Mouse (Mus musculus): ENCODE results near the gene Adgb.

The Adgb gene

DNA sequence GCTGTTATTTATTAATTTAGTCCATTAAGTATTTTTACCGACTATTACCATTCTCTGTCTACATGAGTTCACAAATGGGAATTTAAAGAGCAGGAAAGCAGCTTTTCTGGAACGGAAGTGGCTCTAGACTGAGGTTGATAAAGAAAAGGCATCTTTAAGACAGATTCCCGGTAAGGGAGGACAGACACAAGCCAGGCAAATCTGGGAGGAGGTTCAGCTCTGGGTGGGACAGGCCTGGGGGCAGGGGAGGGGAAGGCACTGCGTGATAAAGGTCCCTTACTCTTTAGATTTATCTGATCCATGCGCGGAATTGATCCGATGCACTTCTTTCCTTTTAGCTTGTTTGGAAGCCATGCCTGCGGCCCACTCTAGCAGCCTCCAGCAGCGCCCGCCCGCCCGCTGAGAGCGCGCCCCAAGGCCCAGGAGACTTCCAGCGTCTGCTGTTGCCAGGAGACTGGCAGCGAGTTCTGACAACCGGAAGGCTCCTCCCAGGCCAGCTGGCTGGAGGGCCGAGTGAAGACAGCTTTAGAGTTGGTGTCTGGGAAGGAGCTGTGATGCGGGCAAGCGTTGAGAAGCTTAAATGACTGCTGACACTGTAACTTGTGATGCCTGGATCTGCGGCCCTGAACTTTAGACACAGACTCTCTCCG lies at the start of gene Adgb:
TSS of gene Adgb (minus strand) at position 366 of the 650 bp plus-strand sequence.
- DNase-seq (ENCODE audit: low spot score in 2 of 2) = peak; percentile 25 to 70

DNA sequence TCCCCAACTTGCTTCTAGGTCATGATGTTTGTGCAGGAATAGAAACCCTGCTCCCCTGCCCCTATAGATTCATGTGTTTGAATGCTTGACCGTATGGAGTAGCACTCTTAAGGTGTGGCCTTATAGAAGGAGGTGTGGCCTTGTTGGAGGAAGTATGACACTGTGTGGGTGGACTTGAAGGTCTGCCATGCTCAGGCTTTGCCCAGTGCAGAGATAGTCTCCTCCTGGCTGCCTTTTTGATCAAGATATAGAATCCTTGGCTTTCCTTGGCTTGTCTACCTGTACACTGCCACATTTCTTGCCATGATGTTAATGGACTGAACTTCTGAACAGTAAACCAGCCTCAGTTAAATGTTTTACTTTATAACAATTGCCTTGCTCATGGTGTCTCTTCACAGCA lies 8.0 kb upstream of the Adgb start:
- no peak for DNase-seq (ENCODE audit: low spot score in 2 of 2)

DNA sequence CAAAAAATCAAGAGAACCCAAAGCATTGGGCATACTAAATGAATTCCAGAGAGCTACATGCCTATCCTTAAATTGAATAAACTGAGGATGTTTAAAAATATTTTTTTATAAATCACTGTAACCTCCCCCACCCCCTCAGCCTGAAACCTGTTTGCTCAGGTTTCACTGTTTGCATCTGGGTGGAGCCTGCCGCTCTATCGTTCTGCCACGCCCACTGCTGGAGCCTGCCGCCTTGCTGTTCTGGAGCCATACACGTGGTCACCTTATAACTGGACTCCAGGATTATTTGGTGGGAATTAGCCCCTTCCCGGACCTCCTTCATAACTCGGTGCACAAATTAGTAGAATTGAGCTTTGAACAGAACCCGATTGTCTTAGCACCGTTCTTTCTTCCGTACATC lies 5.3 kb upstream of the Adgb start:
- DNase-seq (ENCODE audit: low spot score in 2 of 2) = peak in 1 of 2 experiments; percentile 4

DNA sequence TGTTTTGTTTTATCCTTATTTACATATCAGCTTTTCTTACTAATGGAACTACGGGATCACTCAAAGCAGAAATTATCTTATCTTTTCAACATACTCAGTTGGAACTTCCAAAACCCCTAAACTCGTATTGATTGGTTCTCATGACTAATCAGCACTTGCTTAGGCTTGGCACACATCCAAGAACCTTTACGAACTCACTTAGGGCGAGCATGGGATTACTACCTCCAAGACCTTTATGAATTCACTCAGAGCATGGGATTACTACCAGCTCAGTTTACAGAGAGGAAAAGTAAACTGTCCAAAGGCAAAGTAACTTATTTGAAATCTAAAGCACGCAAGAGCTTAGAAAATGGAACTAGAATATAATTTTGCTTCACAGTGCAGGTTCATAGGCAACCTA lies 4.8 kb upstream of the Adgb start:
- DNase-seq (ENCODE audit: low spot score in 2 of 2) = no peak

DNA sequence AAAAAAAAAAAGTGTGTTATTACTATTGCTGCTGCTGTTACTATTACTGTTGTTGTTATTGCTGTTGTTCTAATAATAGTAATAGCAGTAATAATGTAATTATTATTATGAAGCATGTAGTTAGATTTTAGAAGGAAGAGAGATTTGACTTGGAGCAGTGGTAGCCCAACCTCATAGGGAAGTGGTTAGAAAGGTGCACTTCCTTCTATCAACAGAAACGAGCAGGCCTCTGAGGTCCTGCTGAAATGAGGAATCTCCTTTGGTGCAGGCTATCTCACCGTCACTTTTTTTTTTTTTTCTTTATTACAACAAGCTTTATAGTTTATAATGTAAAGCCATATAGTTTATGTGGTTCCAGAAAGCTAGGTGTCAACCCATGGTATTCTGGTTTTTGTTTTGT lies 4.4 kb upstream of the Adgb start:
- DNase-seq (ENCODE audit: low spot score in 2 of 2) = no peak

DNA sequence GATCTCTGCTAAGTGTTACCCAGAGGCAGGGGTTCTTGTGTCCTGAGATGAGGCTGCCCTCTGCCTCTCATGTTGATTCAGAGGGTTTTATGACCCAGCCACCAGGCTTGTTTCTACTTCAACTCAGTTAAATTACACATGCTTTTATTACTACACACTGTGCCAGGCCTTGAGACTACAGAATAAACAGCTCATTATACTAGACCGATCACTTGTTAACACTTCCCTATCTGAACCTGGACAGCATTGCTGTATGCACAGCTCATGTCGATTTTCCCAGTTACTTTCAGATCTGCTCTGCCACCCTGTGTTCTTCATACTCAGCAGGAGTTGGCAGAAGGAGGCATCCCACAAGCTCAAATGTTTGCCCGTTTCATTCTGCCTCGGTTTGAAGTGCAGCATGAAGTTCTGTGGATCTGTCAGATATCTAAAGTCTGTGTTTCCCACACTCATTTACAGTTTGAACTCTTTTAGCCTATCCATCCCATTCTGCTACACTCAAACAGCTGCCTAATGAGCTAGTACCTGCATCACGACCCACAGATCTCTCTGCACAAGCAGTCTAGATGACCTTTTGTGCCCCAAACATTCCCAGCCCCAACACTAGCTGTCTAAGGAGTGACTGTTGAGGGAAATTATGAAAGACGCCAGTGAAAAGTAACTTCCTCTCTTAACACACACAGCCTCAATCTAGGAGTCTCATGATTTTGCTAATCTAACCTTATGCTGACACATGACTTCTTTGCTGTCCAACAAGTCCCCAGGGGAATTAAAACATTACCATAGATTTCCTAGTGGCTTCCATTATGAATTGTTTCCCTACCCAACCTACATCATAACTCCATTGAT lies 3.2 kb downstream of the Adgb start:
- DNase-seq (ENCODE audit: low spot score in 2 of 2) = no peak

DNA sequence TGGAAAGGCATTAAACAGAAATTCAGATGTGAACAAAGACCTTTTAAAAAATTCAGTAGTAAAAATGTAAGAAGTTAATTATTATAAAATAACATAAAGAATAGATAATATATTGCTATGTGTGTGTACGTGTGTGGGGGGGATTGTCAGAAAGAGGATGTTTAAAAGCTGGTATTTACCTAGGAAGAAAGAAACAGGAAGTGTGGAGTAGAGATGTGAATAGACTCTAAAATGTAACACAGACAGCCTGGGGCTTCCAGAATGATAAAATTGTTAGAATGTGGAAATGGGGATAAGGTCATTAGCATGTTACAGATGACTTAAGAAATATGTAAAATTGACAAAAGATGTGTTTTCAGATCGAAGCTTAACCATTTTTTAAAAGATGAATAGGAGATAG lies 12.0 kb downstream of the Adgb start:
- no peak for DNase-seq (ENCODE audit: low spot score in 2 of 2)

DNA sequence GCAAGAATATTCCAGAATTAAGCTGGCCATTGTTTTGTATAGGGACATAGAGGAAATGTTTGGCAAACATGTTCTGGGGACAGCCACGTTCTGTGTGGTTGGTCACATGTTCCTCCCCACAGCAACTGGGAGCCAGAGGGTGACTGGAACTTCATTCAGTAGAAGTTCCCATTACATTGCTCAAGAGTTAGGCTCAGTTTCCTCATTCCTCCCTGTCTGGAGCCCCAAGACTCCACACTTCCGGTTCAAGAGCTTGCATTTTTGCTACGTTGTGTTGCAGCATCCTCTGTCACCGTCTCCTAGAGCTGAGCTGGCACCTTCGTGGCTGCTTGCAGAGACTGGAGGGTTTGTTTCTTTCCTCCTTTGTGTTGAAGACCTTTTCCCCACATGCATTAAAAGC lies 15.1 kb downstream of the Adgb start:
- peak in 1 of 2 experiments; percentile 9 for DNase-seq (ENCODE audit: low spot score in 2 of 2)

DNA sequence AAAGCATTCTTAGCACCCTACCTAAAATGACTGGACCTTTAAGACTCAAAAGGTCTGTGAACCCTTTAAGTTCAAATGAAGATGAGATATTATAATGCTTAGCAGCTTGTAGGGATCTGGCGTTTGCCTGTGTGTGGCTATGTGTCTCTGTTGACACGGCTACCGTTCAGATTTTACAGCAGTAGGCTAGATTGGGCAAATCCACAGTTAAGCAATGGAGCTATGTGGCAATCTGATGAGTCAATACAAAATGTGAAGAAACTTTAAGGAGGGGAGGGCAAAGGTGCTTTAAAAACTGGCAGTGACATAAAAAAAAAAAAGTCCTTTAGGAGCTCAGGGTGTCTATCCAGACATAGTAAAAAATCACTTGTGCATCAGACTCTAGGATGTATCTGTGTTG lies 23.1 kb downstream of the Adgb start:
- DNase-seq (ENCODE audit: low spot score in 2 of 2) = peak in 1 of 2 experiments; percentile 22

DNA sequence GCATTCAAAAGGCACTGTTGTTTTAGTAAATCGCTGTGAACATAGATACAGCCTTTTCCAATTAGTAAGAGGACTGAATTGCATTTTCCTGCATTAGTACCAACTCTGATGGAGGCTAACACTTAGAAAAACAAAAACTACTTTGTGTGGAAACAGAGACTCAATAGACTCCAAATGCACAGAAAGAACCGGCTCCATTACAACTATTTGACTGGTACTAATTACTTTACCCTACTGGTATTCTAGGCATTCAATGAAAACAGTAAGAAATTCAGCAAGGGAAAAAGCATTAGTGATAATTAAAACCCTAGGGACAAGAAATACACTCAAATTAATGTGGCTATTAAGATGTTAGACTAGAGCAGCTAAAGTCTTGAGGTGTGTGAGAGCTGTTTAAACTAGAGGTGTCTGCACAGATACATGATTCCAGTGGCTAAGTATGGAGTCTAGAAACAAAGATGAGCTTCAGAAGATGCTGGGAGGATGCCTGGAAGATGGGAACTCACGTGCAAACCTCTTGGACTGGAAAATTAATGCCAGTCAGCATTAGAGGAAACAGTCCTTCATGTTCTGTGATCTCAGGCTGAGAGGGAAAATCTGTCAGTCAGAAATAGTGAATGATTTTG lies 27.2 kb downstream of the Adgb start:
- DNase-seq (ENCODE audit: low spot score in 2 of 2) = no peak

DNA sequence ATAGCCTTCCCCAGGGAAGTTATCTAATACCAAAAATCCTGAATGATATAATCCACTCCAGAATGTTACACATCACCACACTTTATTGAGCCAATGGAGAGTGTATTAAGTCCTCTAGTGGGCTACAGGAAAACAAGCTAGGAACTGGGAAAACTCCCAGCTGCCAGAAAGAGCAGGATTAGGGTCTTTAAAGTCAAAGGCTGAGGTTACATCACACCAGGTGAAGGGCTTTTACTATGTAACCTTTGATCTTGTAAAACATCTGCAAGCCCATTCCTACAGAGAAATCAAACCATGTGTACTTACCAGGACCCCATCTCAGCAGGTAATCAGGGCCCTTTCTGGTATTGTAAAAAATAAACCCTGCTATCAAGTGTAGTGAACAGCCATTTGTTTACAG lies 28.6 kb downstream of the Adgb start:
- DNase-seq (ENCODE audit: low spot score in 2 of 2) = no peak

DNA sequence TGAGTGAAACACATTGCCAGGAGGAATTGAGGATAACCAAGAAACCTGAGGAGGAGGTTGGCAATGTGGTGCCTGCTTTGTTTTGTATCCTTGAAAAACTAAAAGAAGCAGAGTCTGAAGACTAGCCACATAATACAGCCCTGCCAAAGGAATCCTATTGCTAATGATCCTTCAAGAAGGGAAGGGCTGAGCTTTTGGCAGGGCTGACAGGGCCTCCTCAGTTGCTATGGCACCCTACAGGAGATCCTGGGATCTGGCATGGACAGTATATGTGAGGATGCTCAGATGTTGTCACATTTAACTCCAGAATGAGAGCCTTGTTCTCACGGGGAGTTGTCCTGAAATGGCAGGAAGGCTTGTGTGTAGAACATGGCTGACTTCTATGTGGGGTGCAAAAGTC lies 37.1 kb downstream of the Adgb start:
- DNase-seq (ENCODE audit: low spot score in 2 of 2) = no peak

DNA sequence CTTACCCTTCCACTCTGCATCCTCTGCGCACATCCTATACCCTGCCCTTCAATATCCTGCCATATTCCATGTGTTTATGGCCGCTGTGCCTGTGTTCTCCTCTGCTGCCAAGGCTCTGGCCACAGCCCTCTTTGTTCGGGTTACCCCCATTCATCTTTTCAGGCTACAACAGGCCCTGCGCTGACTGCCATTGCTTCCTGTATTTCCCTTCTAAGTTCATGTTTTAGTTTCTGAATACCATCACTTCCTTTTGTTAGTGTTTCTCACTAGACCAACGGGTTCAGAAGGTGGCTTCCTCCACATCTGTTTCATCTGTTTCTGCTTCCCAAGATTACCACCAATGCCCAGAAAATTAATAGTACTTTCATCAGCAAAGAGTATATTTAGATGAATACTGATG lies 42.5 kb downstream of the Adgb start:
- no peak for DNase-seq (ENCODE audit: low spot score in 2 of 2)

DNA sequence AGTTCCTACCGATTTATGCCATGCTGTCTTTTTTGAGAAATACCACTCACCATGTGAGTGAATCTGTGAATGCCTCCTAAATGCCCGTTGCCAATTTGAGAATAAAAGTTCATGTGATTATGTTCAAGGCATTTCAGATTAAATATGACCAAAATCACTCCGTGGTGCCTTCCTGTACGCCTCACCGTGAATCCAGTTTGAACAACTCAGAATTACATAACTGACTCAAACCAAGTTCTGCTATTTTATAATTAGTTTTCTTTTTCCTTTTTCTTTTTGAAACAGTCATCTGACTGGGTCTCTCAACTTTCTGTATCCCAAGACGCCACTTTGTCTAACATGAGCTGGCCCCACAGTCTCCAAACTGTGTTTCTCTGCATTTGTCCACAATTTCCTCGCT lies 43.1 kb downstream of the Adgb start:
- DNase-seq (ENCODE audit: low spot score in 2 of 2) = no peak

DNA sequence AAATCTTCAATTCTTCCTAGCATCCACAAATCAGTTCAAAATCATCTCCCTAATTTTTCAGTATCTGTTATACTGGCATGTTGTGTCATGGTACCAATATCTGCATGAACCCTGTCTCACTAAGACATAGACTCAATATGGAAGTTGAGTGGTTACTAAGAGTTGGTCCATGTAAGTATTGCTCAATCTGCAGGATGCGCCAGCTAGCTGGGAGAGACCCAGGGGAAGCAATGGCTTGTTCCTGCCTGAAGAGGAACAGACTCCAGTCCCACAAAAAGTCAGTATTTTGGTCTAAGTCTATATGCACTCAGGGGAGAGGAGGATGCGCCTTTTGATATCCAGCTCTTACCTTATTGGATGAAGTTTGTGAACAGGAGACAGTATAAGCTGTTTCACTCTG lies 47.7 kb downstream of the Adgb start:
- DNase-seq (ENCODE audit: low spot score in 2 of 2) = no peak

DNA sequence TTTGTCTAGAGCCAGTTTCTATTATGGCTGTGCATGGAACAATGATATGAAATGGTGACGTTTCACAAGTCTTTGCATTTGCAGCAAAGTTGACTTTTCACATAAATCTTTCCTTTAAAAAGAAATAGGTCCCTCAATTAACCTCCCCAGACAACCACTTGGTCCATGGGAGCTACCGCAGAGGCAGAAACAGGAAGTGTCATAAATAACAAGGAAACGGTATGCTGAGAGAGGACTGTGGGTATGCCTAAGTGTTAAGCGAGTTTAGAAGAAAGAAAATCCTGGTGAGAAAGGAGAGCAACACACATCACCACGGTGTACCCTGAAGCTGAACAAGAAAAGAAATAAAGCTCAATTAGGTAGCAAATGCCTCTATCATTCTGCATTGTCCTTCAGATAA lies 61.1 kb downstream of the Adgb start:
- no peak for DNase-seq (ENCODE audit: low spot score in 2 of 2)

DNA sequence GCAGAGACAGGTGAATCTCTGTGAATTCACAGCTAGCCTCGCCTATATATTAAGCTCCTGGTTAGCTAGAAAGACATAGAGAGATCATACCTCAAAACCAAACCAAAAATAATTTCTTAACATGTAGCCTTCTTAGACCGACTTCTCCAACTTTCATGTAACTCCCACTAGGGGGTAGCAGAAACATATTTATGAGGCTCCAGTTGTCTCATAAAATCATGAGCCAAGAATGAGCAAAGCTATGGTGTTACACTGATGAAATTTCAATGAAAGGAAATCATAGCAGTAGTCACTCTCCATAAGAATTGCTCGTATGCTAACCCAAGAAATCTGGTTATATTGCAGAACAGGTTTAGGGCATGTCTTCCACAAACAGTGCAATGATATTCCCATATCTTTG lies 64.0 kb downstream of the Adgb start:
- no peak for DNase-seq (ENCODE audit: low spot score in 2 of 2)

DNA sequence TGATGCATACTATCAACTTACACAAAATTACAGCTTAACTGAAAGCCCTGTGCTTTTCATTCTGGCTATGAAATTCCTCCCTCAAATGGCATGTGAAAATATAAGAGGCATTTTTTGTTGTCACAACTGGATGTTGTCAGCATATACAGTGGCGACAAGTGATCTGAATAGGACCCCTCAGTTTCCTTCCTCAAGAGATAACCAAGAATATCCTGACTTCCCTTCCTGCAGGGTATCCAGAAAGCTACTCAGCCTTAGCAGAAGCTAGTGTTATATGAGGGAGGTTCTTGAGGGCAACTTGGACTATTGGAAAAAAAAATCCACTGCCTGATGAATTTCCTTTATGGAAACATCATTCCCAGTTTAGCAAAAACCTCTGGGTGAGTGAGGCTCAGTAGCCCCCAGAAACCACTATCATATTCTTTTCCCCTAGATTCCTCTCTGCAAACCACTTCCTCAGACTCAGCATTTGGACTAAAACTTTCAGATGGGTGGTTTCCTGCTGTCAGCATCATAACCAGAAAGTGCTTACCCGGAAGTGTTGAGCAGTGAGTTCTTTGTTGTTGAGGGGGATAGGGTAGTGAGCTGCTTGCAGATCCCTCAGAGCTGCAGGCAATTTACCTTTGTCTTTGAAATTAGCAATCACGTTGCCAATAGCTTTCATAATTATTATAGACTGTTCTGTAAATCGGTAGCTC lies 76.2 kb downstream of the Adgb start:
- no peak for DNase-seq (ENCODE audit: low spot score in 2 of 2)

DNA sequence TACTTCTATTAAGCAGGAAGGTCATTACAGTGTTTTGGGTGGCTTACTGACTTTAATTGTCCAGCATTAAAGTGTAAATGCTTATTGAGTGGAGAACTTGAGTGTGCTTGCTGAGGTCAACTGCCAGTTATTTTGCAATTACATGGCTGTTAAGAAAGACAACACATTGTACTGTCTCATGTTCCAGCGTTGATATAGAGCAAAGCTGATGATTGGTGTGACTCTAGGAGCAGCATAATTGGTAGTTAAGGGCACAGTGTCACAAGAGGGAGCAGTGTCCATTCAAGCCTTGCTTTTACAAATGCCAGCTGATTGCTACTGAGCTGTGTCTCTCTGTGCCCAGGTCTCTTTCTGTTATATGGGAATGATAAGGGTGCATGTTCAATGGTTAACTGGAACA lies 97.5 kb downstream of the Adgb start:
- no peak for DNase-seq (ENCODE audit: low spot score in 2 of 2)

DNA sequence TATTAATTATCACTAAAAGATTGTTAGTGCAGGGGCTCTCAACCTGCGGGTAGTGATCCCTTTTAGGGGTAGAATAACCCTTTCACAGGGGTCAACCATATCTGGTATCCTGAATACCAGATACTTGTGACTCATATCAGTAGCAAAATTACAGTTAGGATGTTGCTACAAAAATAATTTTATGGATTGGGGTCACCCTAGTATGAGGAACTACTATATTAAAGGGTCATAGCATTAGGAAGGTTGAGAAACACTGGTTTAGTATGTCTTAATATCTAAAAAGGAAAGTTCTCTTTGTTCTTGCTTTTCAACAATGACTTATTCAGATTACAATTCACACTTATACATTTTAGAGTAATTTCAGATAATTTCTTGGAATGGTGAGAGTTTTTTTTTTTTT lies 108.1 kb downstream of the Adgb start:
- DNase-seq (ENCODE audit: low spot score in 2 of 2) = no peak

DNA sequence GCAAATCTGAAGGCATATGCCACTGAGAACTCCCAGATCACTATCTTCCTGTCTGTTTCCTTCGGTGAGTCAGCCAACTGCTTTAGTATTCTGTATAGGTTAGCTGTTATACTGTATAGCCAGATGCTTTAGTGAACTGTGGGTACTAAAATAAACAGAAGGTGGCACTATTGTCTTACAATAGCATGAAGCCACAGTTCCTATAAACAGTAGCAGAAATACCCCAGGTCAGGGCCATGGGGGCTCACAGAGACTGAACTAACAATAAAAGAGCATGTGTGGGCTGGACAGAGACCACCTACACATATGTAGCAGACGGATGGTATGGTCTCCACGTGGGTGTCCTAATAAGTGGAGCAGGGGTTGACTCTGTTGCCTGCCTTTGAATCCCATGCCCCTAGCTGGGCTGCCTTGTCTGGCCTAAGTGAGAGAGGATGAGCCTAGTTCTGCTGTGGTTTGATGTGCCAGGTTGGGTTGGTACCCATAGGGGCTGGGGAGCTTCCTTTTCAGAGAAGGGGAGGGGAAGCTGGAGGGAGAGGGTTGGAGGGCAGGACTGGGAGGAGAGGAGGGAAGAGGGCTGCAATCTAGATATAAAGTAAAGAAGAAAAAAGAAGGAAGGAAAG lies 116.4 kb downstream of the Adgb start:
- no peak for DNase-seq (ENCODE audit: low spot score in 2 of 2)

DNA sequence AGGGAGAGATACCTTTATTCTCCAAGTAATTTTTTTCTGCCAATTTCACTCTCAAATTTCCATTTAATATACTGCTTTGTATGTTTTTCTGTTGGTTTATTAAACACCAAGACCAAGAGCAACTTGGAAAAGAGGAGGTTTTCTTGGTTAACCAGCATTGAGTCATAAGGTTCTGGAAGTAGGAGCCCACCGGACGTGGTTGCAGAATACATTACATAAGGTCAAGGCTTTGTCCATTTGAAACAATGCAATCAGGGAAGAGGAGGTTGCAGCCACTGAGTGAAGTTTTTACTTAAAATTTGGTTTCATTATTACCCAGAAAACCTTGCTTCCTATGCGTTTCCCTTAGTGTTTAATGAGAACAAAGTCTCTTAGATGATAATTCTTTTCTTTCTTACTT lies 119.9 kb downstream of the Adgb start:
- no peak for DNase-seq (ENCODE audit: low spot score in 2 of 2)
